Mouse (Mus musculus) leukemia stem cell, adult 10-12 weeks (primary cell): Measurements from ENCODE around the gene Bfsp1. TPM values are rescaled to one million over a fixed set of nuclear protein-coding genes. Genes with fewer than 3 reads are reported as not detected.

ENCODE experiments used
- polyA plus RNA-seq: library from polyadenylated mRNA; stranded (reverse); fragments of >175 nt; gene quantifications from 2 replicates; pipeline ENCODE4 v1.2.3, GENCODE M21; 2012; ENCODE audit warnings: low replicate concordance

Gene Bfsp1
- polyA plus RNA-seq: not detected in 2 replicates

GRCm38 (mm10) chr2:143862484-143863231 lies at the start of gene Bfsp1:
TSS of gene Bfsp1 (minus strand) at chr2:143863173.

Other genes with a start within 250 kb of the Bfsp1 start
- 1.1 and 3.0 TPM in 2 replicates for gene Dstn, start 52.1 kb upstream of the Bfsp1 start, polyA plus RNA-seq
- 75.0 and 107 TPM in 2 replicates for gene Rrbp1, start 148.1 kb upstream of the Bfsp1 start, polyA plus RNA-seq
- gene Banf2, start 169.9 kb upstream of the Bfsp1 start, polyA plus RNA-seq: not detected in 2 replicates